Mouse (Mus musculus): ENCODE data around the gene Dcaf1.

Dcaf1 gene

GRCm38 (mm10) chr9:106879471-106879870, 57.8 kb downstream of the Dcaf1 start:
- DNase-seq (ENCODE audit: low spot score) = no peak

- DNase-seq (ENCODE audit: low spot score) = no peak
These were observed 59.5 kb downstream of the Dcaf1 start for GRCm38 (mm10) chr9:106881071-106881755.

GRCm38 (mm10) chr9:106882176-106882575, 60.5 kb downstream of the Dcaf1 start:
- no peak for DNase-seq (ENCODE audit: low spot score)

GRCm38 (mm10) chr9:106883085-106883484, 61.4 kb downstream of the Dcaf1 start:
- DNase-seq (ENCODE audit: low spot score) = no peak

GRCm38 (mm10) chr9:106884306-106884705, 62.6 kb downstream of the Dcaf1 start:
- no peak for DNase-seq (ENCODE audit: low spot score)

- no peak for DNase-seq (ENCODE audit: low spot score)
These were observed 63.6 kb downstream of the Dcaf1 start for GRCm38 (mm10) chr9:106884996-106885900.

GRCm38 (mm10) chr9:106885901-106886731, 64.4 kb downstream of the Dcaf1 start:
- peak; percentile 36 for DNase-seq (ENCODE audit: low spot score)

GRCm38 (mm10) chr9:106886828-106887702, 65.4 kb downstream of the Dcaf1 start, which contains the start of gene Rbm15b:
TSS of gene Rbm15b (minus strand) at chr9:106887428.
- DNase-seq (ENCODE audit: low spot score) = peak; percentile 98

GRCm38 (mm10) chr9:106888346-106888745, 66.7 kb downstream of the Dcaf1 start:
- no peak for DNase-seq (ENCODE audit: low spot score)

GRCm38 (mm10) chr9:106889321-106889720, 67.6 kb downstream of the Dcaf1 start:
- no peak for DNase-seq (ENCODE audit: low spot score)

- DNase-seq (ENCODE audit: low spot score) = no peak
These were observed 69.0 kb downstream of the Dcaf1 start for GRCm38 (mm10) chr9:106890496-106891240.

- no peak for DNase-seq (ENCODE audit: low spot score)
These were observed 69.7 kb downstream of the Dcaf1 start for GRCm38 (mm10) chr9:106891341-106891741.

- peak; percentile 99 for DNase-seq (ENCODE audit: low spot score)
These were observed 70.3 kb downstream of the Dcaf1 start, which contains the start of gene Manf for GRCm38 (mm10) chr9:106891829-106892551. TSS of gene Manf (minus strand) at chr9:106891979.

GRCm38 (mm10) chr9:106892552-106892875, 70.8 kb downstream of the Dcaf1 start:
- DNase-seq (ENCODE audit: low spot score) = no peak

- no peak for DNase-seq (ENCODE audit: low spot score)
These were observed 71.7 kb downstream of the Dcaf1 start for GRCm38 (mm10) chr9:106893327-106893726.

GRCm38 (mm10) chr9:106898901-106899300, 77.2 kb downstream of the Dcaf1 start:
- DNase-seq (ENCODE audit: low spot score) = no peak

- no peak for DNase-seq (ENCODE audit: low spot score)
These were observed 79.9 kb downstream of the Dcaf1 start for GRCm38 (mm10) chr9:106901596-106901995.

GRCm38 (mm10) chr9:106903099-106903790, 81.6 kb downstream of the Dcaf1 start:
- no peak for DNase-seq (ENCODE audit: low spot score)

GRCm38 (mm10) chr9:106903791-106904134, 82.1 kb downstream of the Dcaf1 start:
- no peak for DNase-seq (ENCODE audit: low spot score)
